Mouse (Mus musculus) liver, embryonic 12.5 days (tissue): ENCODE results near the gene Cmya5. TPM values are rescaled to one million over a fixed set of nuclear protein-coding genes. Genes with fewer than 3 reads are reported as not detected.
"Not testable (repeated sequence)": the region's sequence is repeated elsewhere in the genome, so short reads cannot be mapped to it uniquely, and the experiment has no call there.

Experiments
- ATAC-seq: fragments of 200-750 bp; cut with Nextera tagmentation; 2 replicates; pipeline ENCODE4 v1.8.0; 2017; ENCODE audit warnings: moderate number of reproducible peaks, mild to moderate bottlenecking, moderate library complexity
- H3K27ac ChIP-seq: fragments of 300-500 bp; sonication (generic); 2 replicates; pipeline ENCODE4 v1.5.1; 2016; ENCODE audit warnings: mild to moderate bottlenecking
- H3K27me3 ChIP-seq: fragments of 300-500 bp; sonication (generic); replicated peaks from 2 replicates; pipeline ENCODE4 v1.6.1; 2016; ENCODE audit warnings: mild to moderate bottlenecking, moderate library complexity
- H3K36me3 ChIP-seq: fragments of 300-500 bp; sonication (generic); 2 replicates; pipeline ENCODE4 v1.6.1; 2016; ENCODE audit warnings: mild to moderate bottlenecking, moderate library complexity
- H3K4me1 ChIP-seq: fragments of 300-500 bp; sonication (generic); 2 replicates; pipeline ENCODE4 v1.6.1; 2016
- H3K4me2 ChIP-seq: fragments of 300-500 bp; sonication (generic); 2 replicates; pipeline ENCODE4 v1.6.1; 2016; ENCODE audit warnings: mild to moderate bottlenecking, moderate library complexity
- H3K4me3 ChIP-seq: fragments of 300-500 bp; sonication (generic); 2 replicates; pipeline ENCODE4 v1.5.1; 2016; ENCODE audit warnings: mild to moderate bottlenecking, moderate library complexity
- H3K9ac ChIP-seq: fragments of 300-500 bp; sonication (generic); 2 replicates; pipeline ENCODE4 v1.6.1; 2016; ENCODE audit warnings: mild to moderate bottlenecking, moderate library complexity
- H3K9me3 ChIP-seq: fragments of 300-500 bp; sonication (generic); replicated peaks from 2 replicates; pipeline ENCODE4 v1.6.1; 2016; ENCODE audit warnings: mild to moderate bottlenecking, moderate library complexity
- WGBS: fragments of 180-500 bp; shearing (Covaris S2); methylation state at CpG from one replicate; pipeline ENCODE4 v1.1.7; 2016; ENCODE audit not compliant: insufficient replicate concordance; 5-methylcytosine and 5-hydroxymethylcytosine counted together
- polyA plus RNA-seq: library from polyadenylated mRNA; unstranded; fragments of >200 nt; fragmentation: Nextera tagmentation; extraction: Ambion mirVana; gene quantifications from 2 replicates; pipeline ENCODE4 v1.2.1, GENCODE M21; 2016

The Cmya5 gene
- polyA plus RNA-seq: 0.01 TPM in 1 of 2 replicates, not detected in the other

DNA sequence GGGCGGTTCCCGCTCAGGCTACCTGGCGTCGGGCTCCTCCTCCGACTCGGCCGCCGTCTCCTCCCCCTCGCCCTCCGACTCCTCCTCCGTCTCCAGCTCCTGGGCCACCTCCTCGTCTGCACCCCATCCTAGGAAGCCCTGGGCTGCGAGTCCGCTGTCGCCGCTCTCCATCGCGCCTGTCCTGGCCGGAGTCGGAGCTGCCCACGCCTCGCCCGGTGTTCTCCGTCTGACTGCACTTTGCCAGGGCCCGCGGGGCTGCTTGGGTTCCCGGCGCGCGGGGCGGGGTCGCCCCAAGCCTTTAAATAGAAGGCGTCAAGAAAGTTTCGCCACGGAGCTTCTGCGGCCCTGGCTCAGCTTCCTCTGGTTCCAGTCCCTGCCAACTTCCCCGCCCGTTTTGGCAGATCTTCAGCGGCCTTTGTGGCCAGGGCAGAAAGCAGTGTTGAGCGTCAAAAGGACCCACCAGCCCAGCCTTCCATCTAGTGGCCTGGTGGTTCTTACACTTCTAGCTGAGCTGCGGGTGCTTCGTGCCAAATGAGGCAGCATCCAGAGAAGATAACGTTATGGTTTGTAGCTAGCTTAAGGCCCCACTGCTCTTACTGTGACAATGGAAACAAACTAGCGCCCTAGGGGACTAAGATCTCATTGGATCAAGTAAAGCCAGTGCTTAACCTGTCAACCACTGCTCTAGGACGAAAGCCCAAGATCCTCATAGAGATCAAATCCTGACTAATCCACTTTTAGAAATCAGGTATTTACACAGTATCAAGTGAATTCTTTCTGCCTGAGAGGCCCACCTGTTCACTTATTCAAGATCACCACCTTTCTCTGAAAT, at the start of gene Cmya5:
Gene Cmya5, minus strand, starts transcription at position 389 of the 832 bp plus-strand sequence.
- H3K27ac ChIP-seq: no peak within 1 kb of the TSS
- H3K9ac ChIP-seq: peak within 1 kb of the TSS; percentile 51
- WGBS: 14% methylated on average over 45 of the region's 45 CpGs
- H3K4me3 ChIP-seq: peak within 1 kb of the TSS; percentile 44
- no peaks in the 10 kb centered on the region for H3K27me3 ChIP-seq
- no peaks in the 10 kb centered on the region for H3K9me3 ChIP-seq
- H3K4me2 ChIP-seq: peak within 1 kb of the TSS; percentile 75
- peak; percentile 58; the same call in 1 of the 2 replicates for ATAC-seq
- H3K36me3 ChIP-seq: peaks cover 28% of the 10 kb centered on the region
- H3K4me1 ChIP-seq: peaks cover 11% of the 10 kb centered on the region

DNA sequence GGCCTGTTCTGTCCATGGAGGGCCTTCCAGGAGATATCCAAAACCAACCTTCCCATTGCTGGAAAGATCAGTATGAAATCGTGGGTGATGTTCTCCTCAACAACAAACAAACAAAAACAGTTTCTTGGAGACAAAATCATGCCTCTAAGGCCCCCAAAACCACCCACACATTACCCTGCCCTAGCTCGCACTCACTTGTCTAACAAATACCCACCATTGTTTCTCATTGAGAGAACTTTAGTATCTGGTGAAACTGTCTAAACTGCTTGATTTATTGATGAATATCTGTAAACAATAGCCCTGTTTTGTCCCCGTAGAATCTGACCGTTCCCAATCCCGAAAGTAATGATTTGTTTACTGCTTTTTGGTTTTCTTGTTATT, 48.1 kb upstream of the Cmya5 start:
- ATAC-seq: no peak
- H3K27me3 ChIP-seq: no peaks in the 10 kb centered on the region
- peak overlapping the region; percentile 94 for H3K9ac ChIP-seq

DNA sequence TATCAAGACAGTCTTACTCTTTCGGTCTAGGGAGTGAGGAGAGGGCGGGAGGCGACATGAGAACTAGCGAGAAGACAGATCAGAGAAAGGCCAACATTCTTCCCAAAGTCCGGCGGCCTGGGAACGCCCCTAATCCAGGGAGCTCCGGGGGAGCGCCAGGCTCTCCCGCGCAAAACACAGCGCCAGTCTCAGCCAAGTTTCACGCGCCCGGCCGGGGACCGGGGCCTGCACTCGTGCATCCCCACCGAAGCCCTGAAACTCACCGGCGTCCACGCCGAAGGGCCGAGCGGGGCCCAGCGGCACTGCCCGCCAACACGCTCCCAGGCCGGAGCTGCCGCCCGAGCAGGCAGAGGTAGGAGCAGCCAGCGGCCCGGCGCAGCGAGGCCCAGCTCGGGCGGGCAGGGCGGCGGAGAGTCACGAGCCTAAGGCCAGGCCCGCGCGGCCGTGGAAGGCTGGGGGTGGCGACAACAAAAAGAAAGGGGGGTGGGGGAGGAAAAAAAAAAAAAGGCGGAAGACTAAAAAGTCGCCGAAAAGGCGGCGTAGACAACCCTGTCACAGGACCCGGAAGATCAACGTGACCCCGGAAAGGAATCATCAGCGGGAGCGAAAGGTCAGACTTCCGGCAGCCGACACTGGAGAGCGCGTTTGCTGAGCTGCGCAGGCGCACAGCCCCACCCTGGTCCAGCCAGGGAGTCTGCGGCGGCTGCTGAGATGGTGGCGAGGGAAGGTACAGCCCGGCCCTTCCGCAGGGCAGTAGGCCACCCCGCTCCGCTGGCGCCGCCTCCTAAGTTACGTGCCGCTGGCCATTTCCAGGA, 47.5 kb upstream of the Cmya5 start, which contains the start of gene Tent2:
Gene Tent2, minus strand, starts transcription at position 555 of the 815 bp plus-strand sequence.
- peak; percentile 100 for ATAC-seq
- Histone ChIP-seq H3K9me3 (no peaks in the 10 kb centered on the region), H3K36me3 (peaks cover 7% of the 10 kb centered on the region), H3K27me3 (no peaks in the 10 kb centered on the region), H3K4me3 (peak within 1 kb of the TSS; percentile 99), H3K4me2 (peak within 1 kb of the TSS; percentile 83), H3K27ac (peak within 1 kb of the TSS; percentile 95), H3K4me1 (peaks cover 33% of the 10 kb centered on the region), H3K9ac (peak within 1 kb of the TSS; percentile 94)
- under 1% methylated on average over 71 of the region's 72 CpGs for WGBS

More for the DNA sequence above, 48.1 kb upstream of the Cmya5 start:
- Histone ChIP-seq H3K36me3 (peaks cover 6% of the 10 kb centered on the region), H3K4me3 (peak overlapping the region; percentile 99), H3K4me2 (peak overlapping the region; percentile 83), H3K27ac (peak overlapping the region; percentile 95), H3K9me3 (no peaks in the 10 kb centered on the region), H3K4me1 (peaks cover 32% of the 10 kb centered on the region)
- 65% methylated on average over 5 of the region's 5 CpGs for WGBS

DNA sequence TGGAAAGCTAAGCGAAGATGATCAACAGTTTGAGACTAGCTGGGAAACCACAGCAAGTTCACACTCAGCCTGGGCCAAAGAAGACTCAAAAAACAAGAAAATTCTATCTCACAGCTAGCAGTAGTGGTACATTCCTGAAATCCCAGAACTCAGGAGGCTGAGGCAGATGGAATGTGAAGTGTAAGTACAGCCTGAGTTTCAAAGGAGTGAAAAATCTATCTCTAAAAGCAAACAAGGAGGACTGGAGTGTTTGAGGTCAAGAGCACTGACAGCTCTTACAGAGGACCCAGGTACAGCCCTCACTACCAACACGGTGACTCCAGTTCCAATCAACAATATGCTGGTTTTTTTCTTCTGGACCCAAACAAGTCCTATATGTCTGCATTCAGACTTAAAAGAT, 44.9 kb upstream of the Cmya5 start:
- WGBS: 69% methylated on average over 2 of the region's 2 CpGs
- ATAC-seq: no peak
- no peaks in the 10 kb centered on the region for H3K27me3 ChIP-seq
- no peak overlapping the region for H3K4me3 ChIP-seq
- peaks cover 33% of the 10 kb centered on the region for H3K4me1 ChIP-seq
- H3K27ac ChIP-seq: 0 out of 2 replicates have a peak overlapping the region, but pooled peaks have one; percentile 36
- H3K9ac ChIP-seq: no peak overlapping the region
- peak overlapping the region; percentile 47; the same call in 1 of the 2 replicates for H3K4me2 ChIP-seq
- H3K9me3 ChIP-seq: no peaks in the 10 kb centered on the region
- H3K36me3 ChIP-seq: peaks cover 20% of the 10 kb centered on the region

DNA sequence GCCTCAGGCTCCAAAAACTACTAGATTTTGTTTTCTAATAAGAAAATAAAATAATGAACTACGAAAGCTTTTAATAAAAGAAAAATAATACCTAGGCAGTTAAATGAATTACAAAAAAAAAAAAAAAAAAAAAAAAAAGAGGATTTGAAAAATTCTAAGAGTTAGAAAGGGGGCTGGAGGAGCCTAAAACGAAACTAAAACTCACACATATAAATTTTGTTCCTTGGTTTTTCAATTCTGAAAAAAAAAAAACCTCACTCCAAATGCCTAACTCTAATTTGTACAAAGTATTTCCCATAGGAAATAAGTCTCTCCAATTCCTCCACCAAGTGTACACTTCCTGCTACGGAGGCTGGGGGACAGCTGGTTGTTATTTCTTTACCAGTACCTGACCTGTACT, 44.2 kb upstream of the Cmya5 start:
- Histone ChIP-seq H3K27ac (no peak overlapping the region), H3K36me3 (peaks cover 25% of the 10 kb centered on the region), H3K9me3 (no peaks in the 10 kb centered on the region), H3K4me2 (peak overlapping the region; percentile 47; the same call in 1 of the 2 replicates), H3K27me3 (no peaks in the 10 kb centered on the region), H3K4me3 (no peak overlapping the region), H3K9ac (no peak overlapping the region), H3K4me1 (peaks cover 33% of the 10 kb centered on the region)
- no peak for ATAC-seq
- 73% methylated on average over 3 of the region's 3 CpGs for WGBS

DNA sequence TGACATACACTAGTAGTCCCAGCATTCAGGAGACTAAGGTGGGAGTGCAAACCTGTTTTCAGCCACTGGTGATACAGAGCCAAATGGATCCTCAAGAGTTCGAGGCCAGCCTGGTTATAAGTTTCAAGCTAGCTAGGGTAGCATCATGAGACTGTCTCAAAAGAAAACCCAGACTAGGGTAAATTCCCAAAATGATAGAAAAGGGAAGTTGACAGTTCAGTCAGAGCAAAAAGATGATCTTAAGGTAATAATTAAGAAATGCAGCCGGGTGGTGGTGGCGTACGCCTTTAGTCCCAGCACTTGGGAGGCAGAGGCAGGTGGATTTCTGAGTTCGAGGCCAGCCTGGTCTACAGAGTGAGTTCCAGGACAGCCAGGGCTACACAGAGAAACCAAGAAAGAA, 43.3 kb upstream of the Cmya5 start:
- not testable (repeated sequence) for ATAC-seq, H3K4me3 ChIP-seq, H3K4me2 ChIP-seq, H3K9ac ChIP-seq, H3K27me3 ChIP-seq, H3K9me3 ChIP-seq, H3K27ac ChIP-seq
- 87% methylated on average over 5 of the region's 5 CpGs for WGBS
- Histone ChIP-seq H3K4me1 (peaks cover 31% of the 10 kb centered on the region), H3K36me3 (peaks cover 35% of the 10 kb centered on the region)

DNA sequence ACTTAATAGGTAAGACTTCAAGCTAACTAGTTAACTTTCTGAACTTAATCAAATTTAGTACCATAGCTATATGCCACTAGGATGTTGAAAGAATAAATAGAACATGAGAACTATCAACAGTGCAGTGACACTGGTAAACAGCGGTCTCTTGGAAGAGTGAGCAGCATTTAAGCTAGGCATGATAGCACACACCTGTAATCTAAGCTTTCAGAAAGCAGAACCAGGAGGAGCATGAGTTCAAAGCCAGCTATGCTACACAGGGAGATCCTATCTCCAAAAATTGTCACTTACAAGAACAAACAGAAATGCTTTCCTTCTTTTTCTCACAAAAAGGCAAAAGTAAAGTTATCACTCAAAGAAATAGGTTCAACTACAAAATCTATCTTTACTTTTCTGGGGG, 35.8 kb upstream of the Cmya5 start:
- Histone ChIP-seq H3K36me3 (peaks cover 62% of the 10 kb centered on the region), H3K4me2 (no peak overlapping the region), H3K9me3 (no peaks in the 10 kb centered on the region), H3K9ac (no peak overlapping the region), H3K27ac (no peak overlapping the region), H3K4me1 (peaks cover 4% of the 10 kb centered on the region; the same call in 1 of the 2 replicates), H3K27me3 (no peaks in the 10 kb centered on the region), H3K4me3 (no peak overlapping the region)
- WGBS: 88% methylated on average over 1 of the region's 1 CpGs
- no peak for ATAC-seq

DNA sequence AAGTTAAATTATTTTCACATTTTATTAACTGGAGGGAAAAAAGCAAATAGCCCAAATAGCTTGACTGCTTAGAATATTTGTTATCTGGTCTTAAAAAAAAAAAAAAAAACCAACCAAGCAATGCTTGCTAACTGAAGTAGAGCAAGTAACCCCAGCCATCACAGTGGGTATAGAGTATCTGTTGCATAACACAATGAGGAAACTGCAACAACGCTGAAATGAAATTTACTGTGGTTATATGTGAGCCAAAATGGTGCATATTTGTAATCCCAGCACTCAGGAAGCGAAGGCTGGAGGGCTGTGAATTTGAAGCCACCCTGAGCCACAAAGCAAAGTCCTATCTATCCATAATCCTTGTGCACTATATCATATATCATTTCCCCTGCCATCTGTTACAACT, 35.0 kb upstream of the Cmya5 start:
- Histone ChIP-seq H3K4me2 (no peak overlapping the region), H3K36me3 (peaks cover 60% of the 10 kb centered on the region), H3K9ac (no peak overlapping the region), H3K9me3 (no peaks in the 10 kb centered on the region), H3K27ac (no peak overlapping the region), H3K4me1 (peaks cover 4% of the 10 kb centered on the region; the same call in 1 of the 2 replicates), H3K27me3 (no peaks in the 10 kb centered on the region), H3K4me3 (no peak overlapping the region)
- WGBS: 85% methylated on average over 2 of the region's 2 CpGs
- no peak for ATAC-seq

DNA sequence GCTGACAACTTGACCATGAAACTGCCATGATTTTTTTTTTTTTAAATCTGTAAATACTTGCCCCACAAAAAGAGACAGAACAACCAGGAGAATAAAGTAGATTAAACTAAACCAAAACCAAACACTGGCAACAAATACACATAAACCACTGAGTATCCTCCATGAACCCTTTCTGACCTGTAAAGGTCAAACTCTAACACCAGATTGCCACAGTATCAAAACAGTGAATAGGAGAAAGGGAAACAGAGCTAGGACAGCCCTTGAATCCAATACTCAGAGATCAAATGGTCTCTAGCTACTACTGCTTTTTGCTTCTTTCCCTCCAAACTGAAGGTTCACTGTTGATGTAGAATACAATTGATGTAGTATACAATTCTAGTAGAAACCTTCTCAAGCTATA, 33.0 kb upstream of the Cmya5 start:
- no peak overlapping the region for H3K9ac ChIP-seq
- H3K36me3 ChIP-seq: peaks cover 57% of the 10 kb centered on the region
- H3K27ac ChIP-seq: no peak overlapping the region
- no peak overlapping the region for H3K4me3 ChIP-seq
- H3K9me3 ChIP-seq: no peaks in the 10 kb centered on the region
- no peak overlapping the region for H3K4me2 ChIP-seq
- no peaks in the 10 kb centered on the region for H3K27me3 ChIP-seq
- ATAC-seq: no peak
- peaks cover 4% of the 10 kb centered on the region; the same call in 1 of the 2 replicates for H3K4me1 ChIP-seq

DNA sequence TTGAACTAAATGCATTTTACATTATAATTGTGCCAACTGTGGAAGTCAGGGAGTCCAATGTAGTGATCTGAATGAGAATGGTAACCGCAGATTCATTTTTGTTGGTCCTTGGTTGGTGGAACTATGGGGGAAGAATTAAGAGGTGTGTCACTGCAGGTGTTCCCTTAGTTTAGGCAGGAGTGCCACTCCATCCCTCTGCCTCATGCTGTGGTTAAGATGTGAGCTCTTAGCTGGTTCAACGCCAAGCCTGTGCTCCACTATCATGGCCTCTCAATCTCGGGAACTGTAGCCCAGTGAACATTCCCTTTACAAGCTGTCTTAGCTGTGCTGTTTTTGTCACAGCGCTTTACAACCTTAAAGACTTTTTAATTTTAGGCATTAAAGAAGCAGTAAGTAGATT, 18.8 kb upstream of the Cmya5 start:
- H3K4me3 ChIP-seq: no peak overlapping the region
- no peak for ATAC-seq
- H3K4me2 ChIP-seq: no peak overlapping the region
- WGBS: 86% methylated on average over 4 of the region's 4 CpGs
- H3K9me3 ChIP-seq: no peaks in the 10 kb centered on the region
- no peak overlapping the region for H3K27ac ChIP-seq
- no peaks in the 10 kb centered on the region for H3K4me1 ChIP-seq
- peaks cover 54% of the 10 kb centered on the region for H3K36me3 ChIP-seq
- H3K27me3 ChIP-seq: no peaks in the 10 kb centered on the region
- H3K9ac ChIP-seq: no peak overlapping the region

DNA sequence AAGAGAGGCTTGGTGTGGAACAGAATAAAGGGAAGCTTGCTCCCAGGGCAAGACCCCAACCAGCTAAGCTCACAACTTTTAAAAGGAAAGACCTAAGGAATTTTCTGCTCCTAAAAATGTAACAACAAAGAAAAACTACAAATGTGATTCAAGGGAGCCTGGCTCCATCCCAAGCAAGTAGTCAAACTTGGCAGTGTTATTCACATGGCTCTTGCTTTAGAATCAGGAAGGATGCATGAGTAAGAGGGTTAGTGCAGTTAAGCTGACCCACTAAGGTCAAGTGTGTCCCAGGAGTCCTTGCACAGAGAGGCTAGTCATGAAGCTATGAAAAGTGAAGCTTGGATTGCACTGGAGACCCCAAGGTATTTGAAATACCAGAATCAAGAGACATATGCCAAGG, 17.9 kb upstream of the Cmya5 start:
- no peaks in the 10 kb centered on the region for H3K9me3 ChIP-seq
- H3K36me3 ChIP-seq: peaks cover 55% of the 10 kb centered on the region
- ATAC-seq: no peak
- H3K27ac ChIP-seq: no peak overlapping the region
- no peak overlapping the region for H3K4me3 ChIP-seq
- no peak overlapping the region for H3K4me2 ChIP-seq
- H3K27me3 ChIP-seq: no peaks in the 10 kb centered on the region
- no peaks in the 10 kb centered on the region for H3K4me1 ChIP-seq
- no peak overlapping the region for H3K9ac ChIP-seq

DNA sequence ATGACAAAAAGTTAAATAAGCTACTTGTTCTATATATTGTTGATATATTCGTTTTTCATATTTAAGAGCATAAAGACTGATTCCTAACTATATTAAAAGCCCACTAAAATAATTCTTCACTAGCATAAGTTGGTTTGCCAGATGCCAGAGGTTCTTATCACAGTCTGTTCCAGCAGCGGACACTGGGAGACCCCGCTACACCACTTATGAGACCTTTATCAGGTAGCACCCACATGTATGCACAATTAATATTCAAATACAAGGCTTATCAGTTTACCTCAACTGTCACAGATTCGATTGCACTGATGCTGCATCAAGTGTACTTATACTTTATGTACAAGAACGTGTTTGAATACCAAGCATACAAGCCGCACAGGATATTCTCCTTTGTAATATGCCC, 13.7 kb upstream of the Cmya5 start:
- Histone ChIP-seq H3K4me2 (no peak overlapping the region), H3K36me3 (peaks cover 58% of the 10 kb centered on the region), H3K9me3 (no peaks in the 10 kb centered on the region), H3K4me1 (no peaks in the 10 kb centered on the region), H3K27ac (no peak overlapping the region), H3K9ac (no peak overlapping the region), H3K27me3 (no peaks in the 10 kb centered on the region), H3K4me3 (no peak overlapping the region)
- 76% methylated on average over 6 of the region's 6 CpGs for WGBS
- ATAC-seq: no peak
